Mouse (Mus musculus) brain, adult 2 months (tissue): Measurements from ENCODE around the gene Ptprg.

Experiments
- DNase-seq: peaks from one replicate; pipeline ENCODE4 v3.0.0; 2011; ENCODE audit warnings: low read depth, low spot score

Ptprg gene

DNA sequence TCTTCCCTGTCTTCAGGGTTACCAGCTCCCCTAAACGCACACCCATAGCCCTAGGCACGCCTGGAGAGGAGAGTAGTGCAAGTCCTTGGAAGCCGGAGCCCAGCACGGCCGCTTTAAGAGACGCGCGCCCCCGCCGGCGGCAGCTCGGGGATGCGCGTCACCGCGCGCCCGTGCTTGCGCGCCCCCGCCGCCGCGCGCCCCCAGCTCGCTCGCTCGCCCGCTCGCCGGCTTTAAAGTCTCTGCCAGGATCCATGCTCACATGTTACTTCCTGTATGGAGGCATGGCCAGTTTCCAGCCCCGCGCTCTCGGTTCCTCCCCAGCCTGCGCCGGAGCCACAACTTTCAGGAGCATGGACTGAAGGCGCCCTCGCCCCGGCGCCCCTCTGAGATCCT lies at the start of gene Ptprg:
Gene Ptprg, plus strand, starts transcription at position 260 of the 393 bp plus-strand sequence.
- peak; percentile 96 for DNase-seq

DNA sequence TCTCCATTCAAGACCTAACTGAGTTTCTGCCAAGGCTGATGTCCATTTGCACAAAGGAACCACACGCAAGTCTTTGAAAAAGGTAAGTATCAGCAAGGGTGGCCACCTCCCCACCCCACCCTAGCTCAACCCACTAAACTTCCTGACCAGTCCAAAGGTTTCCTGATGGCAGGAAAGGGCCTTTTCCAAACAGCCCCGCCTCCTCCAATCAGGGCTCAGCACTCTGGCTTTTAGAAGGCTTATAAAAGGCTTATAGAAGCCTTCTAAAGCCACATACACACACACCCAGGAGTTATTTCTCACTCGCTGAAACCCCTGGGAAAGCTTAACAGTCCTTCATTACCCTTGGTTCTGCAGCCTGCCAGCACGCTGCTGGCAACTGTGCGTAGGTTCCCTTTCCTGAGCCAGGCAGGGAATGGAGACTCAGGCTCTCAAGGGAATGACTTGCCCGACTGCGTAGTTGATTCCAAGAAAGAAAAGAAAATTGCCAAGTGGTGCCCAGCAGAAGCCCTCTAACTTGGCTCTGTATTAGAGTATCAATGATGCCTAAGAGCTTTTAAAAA lies 49.4 kb upstream of the Ptprg start:
- DNase-seq = peak; percentile 24

- DNase-seq = no peak
Observed at GRCm38 (mm10) chr14:11510173-11510572, 43.2 kb upstream of the Ptprg start.

DNA sequence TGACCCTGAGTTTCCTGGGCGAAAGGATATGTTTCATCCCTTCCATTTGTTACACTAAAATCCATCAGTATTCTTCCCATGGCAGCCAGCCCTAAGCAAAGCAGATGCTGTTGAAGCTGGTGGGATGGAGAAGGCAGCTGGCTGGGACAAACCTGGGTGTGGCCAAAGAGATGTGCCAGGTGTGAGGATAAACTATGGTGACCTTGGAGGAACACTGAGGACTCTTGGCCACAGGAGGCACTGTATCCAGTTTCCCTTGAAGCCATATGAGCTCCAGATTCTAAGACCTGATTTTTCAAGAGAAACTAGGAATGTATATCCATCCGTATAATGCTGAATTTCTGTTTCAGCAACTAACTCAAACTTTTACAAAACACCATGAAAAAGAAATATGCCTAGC lies 34.2 kb upstream of the Ptprg start:
- DNase-seq = no peak

DNA sequence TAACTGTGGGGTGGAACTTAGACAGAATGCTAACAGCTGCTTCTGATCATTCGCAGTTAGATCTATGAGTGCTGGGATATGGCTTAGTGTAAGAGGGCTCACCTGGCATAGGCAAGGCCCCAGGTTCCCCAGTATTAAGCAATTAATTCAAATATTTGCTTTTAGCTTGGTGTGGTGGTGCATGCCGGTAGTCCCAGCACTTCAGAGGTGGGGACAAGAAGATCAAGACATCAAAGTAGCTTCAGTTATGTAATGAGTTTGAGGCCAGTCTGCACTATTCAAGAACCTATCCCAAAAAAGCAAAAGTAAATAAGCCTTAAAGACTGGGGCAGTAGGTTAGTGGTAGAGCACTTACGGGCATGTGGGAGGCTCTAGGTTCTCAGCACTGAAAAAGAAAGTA lies 30.3 kb upstream of the Ptprg start:
- no peak for DNase-seq

- peak; percentile 67 for DNase-seq
Observed at GRCm38 (mm10) chr14:11529591-11529990, 23.7 kb upstream of the Ptprg start.

- no peak for DNase-seq
Observed at GRCm38 (mm10) chr14:11534456-11534855, 18.9 kb upstream of the Ptprg start.

DNA sequence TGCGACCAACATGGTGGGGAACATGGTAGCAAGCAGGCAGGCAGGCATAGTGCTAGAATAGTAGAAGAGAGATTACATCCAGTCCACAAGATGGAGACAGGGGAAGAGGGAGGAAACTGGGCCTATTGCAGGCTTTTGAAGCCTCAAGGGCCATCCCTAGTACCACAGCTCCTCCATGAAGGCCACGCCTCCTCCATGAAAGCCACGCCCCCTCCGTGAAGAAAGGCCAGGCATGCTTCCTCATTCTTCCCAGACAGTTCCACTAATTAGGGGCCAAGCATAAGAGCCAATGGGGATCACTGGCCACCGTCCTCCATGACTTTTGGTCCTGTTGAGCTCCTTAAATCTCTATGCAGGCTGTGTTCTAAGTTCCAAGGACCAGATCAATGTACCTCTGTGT lies 17.2 kb upstream of the Ptprg start:
- DNase-seq = no peak

- no peak for DNase-seq
Observed at GRCm38 (mm10) chr14:11551892-11552291, 1.4 kb upstream of the Ptprg start.

DNA sequence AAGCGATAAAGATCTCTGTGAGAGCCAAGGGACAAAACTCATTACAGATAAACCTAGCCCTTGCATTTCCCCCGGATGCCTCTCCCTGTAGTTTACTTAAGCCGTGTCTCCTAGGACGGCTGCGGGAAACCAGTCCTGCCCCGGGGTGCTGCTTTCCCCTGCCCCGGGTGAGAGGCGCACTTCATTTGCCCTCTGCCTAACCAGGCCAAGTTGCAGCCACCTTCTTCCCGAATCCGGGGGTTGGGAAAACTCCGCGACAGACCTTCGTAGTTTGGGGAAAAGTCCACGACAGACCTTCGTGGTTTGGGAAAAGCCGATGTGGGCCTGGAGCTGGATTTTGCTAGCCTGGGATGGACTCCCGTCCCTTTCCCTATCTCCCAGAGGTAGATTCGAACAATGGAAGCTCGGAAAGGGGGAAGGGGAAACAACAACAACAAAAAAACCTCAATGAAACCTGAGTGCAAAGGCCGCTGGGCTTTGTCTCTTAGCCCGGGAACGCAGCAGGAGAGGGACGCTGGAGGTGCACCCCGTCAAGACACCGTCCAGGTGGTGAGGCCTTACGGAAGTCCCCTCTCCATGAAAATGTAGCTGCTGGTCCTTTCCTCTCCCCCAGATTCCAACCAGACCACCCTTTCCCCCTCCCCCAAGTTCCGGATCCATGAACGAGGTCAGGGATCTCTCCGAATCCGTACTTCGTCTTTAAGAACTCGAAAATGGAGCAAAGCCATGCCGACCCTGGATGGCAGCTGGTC lies 635 bp upstream of the Ptprg start:
- peak; percentile 45 for DNase-seq

DNA sequence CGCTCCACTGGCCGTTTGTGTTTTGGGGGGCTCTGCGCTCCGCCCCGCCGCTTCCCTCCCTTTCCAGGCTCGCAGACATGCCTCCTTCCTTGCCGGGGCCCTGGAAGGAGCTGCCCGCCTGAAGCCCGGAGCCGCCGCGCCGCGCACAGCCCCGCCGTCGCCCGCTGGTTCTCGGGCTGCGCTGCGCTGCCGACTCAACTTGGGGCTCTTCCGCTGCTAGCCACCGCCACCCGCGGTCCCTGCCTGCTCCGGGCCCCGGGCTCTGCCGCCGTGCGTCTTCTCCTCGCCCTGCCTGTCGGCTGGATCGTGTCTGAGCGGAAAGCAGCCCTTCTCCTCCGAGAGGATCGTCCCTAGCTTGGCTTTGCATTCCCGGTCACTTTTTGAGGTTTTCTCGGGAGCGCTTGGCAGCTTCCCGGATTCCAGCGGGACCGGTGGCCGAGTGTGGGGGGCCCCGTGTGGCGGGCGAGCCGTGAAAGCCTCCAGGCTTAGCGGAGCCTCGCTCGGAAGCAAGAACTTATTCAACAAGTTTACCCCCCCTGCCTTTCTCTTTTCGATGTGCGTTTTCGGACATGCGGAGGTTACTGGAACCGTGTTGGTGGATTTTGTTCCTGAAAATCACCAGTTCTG lies 460 bp downstream of the Ptprg start:
- peak; percentile 68 for DNase-seq

DNA sequence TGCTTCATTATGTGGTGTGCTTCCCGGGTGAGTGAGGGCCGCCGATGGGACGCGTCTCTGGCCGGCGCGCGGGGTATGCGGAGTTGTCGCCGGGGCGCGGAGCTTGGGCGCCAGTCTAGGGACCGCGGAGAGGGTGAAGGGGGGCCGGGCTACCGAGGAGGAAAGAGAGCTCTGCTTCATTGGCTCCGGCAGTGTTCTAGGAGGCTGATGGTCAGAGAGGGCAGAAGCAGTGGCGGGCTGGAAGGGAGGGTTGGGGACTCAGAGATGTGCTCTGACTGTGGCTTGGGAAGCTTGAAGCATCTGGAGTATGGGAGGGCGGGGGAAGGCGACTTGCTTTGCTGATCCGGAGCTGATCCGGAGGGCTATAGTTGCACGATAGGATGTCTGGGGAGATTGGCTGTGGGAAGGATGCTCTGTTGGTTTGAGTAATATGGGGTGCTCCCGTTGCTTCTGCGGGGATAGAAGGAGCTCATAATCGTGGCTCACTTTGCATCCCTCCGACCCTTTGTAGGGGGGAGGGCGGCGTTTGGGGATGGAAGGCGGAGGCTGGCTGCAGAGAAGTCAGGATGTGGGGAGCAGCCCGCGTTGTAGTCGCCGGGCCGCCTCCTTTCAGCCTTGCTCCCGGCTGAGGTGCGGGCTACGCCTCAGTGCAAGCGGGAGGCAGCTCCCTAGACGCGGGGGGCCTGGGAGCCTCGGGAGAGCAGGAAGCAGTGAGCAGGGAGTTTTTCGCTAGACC lies 1.1 kb downstream of the Ptprg start:
- peak; percentile 74 for DNase-seq

GRCm38 (mm10) chr14:11555061-11555501 lies 1.7 kb downstream of the Ptprg start:
- DNase-seq = peak; percentile 46

DNA sequence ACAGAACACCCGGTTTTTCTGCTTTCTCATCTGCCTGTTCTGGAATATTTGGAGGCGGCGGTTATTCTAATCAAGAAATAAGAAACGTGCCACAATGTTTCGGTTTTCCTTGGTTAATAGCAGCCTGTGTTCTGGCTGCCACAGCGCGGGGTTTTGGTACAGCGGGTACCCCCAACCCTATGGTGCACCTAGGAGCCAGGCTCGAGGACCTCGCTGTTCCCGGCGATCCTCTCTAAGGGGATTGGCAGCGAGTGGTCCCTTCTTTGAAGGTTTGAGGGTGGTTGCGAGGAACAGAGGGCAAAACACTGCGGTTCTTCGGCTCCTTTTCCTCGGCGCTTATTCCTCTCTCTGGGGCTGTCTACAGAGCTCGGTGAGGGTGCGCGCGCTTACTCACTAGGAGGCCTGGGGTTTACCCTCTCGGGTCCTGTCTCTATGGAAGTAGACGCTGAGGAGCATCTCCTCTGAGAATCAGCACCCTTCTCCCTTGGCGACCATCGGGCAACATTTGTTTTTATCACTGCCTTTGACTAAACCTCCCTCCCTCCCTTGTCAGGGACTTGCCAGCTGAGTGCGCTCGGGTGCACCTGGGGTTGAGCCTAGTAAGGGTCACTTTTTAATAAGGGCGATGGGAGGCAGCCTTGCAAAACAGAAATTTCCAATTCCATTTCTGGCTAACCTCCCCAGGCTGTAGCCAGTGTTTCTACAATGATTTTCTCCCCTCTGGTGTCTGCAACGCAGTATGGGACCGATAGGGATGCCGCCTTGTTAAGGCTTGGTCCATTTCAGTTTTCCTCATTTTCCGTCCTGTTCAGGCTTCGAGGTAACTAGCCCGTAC lies 2.4 kb downstream of the Ptprg start:
- peak; percentile 61 for DNase-seq

DNA sequence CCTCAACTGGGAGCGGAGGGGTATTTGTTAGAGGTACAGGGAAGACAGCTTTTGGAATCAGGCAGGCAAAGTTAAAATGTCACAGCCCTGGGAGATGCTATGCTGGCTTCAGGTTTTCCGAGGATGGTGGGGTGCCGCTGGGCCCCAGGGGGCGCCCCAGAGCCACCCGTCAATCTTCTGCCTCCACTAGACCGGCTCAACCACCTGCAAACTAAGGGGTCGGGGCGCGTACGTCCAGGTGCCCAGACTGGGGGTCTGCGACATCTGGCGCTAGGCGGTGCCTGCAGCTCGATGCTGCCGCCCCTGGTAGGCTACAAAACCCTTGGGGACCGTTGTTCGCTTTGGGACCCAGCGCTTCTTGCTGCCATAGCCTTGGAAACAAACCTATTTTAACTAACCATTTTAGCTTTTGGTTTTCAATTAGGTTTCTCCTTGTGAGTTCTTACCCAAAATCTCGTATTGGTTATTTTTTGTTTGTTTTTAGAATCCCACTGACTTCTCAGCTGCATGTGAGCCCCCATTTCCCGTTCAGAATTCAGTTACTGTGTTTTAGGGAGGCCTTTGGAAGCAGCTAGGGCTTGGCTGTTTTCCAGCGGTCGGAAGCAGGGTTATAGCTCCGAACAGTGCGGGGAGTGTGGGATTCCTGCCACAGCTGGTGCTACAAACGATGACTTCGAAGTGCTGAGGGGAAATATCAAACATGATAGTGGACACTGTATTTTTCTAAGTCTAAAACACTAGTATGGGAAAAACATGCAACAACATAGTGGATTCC lies 3.2 kb downstream of the Ptprg start:
- DNase-seq = peak; percentile 80

DNA sequence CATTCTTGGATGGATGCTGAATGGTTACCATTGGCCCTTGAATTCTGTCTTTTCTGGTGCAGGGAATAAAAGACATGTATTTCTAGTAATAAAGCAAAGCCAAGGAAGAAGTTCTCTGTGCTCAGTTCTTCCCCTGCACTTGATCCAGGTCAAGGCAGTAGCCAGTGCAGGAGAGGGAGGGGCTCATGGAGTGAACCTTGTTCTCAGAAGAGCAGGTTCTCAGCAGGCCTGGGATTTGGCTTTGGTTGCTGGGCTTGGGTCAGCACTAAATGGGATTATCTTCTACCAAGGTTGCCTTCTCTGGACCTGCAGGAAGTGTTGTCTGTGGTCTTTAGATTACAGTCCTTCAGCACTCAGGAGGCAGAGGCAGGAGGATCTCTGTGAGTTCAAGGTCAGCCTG lies 5.2 kb downstream of the Ptprg start:
- DNase-seq = no peak

- no peak for DNase-seq
Observed at GRCm38 (mm10) chr14:11560641-11561232, 7.4 kb downstream of the Ptprg start.

- DNase-seq = peak; percentile 35
Observed at GRCm38 (mm10) chr14:11561397-11561796, 8.1 kb downstream of the Ptprg start.

DNA sequence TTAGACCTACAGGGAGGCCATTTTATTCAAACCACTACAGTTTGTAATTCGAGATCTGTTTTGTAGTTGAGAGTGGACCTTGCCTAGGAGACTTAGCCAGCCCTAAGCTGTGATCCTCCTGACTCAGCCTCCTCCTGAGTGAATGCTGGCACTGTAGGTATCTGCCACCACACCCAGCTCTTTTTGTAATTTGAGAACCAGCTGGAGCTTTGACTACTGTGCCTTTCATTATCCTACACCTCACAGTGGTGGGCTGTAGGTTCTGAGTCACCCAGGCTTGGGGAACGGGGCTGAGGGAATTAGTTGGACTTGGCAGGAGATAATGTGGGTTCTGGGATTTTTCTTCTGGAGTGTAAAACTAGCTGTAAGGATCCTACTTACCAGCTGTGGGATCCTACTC lies 9.5 kb downstream of the Ptprg start:
- peak; percentile 79 for DNase-seq

DNA sequence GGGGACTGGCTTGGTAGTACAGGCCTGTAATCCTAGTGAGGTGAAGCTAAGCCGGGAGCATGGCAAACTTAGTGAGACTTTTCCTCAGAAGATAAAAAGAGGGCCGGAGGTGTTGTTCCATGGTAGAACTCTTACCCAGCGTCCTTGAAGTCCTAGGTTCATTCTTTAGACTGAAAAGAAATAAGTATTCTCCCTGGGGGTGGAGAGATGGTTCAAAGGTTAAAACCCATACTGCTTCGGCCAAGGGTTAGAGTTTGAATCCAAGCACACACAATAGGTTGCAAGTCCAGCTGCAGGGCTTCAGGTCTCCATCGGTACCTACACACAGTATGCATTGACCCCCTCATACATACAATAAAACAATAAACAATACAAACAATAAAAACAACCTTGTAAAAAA lies 10.3 kb downstream of the Ptprg start:
- no peak for DNase-seq
